Mouse (Mus musculus) lung, adult 2 months (tissue): Measurements from ENCODE around the gene Rrp1.

ENCODE experiments used
- CTCF ChIP-seq: fragments of 200-500 bp; IDR thresholded peaks from 2 replicates; pipeline ENCODE4 v1.5.1; 2011; ENCODE audit warnings: mild to moderate bottlenecking, low read length, control low read depth; ENCODE audit not compliant: insufficient read depth
- POLR2A ChIP-seq: fragments of 200-500 bp; IDR thresholded peaks from 2 replicates; pipeline ENCODE4 v1.6.1; 2011; ENCODE audit warnings: low read depth, mild to moderate bottlenecking, control low read depth, low read length, borderline replicate concordance; ENCODE audit errors: extremely low read depth

DNA sequence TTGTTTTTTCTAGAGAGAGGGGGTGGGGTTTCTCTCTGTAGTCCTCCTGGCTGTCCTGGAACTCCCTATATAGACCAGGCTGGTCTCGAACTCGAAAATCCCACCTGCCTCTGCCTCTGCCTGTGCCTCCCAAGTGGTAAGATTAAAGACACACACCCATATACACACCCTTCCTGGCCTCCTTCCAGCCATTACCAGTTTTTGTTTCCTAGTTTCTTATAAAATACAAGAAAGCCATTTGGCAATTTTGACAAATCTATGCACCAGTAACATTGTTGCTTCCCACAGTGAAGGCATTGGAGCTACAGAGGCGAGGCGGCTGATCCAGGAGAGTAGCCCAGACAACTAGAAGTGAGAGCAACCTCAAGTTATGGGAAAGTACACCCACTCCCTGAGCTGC, 54.6 kb downstream of the Rrp1 start:
- TF ChIP-seq CTCF (no peak), POLR2A (no peak)
